Mouse (Mus musculus) thymus, postnatal 36 days (tissue): ENCODE measurements around the gene Tcp10c.
"Not testable (repeated sequence)": the region's sequence is repeated elsewhere in the genome, so short reads cannot be mapped to it uniquely, and the experiment has no call there.

Source experiments
- DNase-seq, 2 experiments: peaks; one replicate each; pipeline ENCODE4 v3.0.0; 2022; ENCODE audit warnings: mixed read lengths in 2 of 2

Tcp10c gene

DNA sequence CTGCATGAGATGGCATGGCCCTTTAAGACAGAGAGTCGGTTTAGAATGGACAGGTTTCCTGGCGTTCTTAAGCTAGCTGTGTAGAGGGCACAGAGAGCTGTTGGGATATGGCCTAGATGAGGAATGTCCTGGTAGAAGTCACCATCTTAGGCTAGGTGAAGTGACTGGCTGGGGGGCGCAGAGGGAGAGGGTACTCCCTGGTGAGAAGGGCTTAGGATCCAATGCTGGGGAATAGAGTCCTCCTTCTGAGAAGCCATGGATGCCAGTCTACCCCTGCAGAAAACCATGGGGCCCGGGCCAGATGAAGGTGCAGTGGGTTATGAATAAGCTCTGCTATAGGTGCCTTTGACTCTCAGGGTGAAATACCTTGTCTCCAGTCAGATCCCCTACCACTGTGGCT, at the start of gene Tcp10c:
Tcp10c (plus strand) TSS at position 52 of the 400 bp plus-strand sequence.
- DNase-seq = not testable (repeated sequence)

GRCm38 (mm10) chr17:13307852-13308251, 46.5 kb upstream of the Tcp10c start:
- not testable (repeated sequence) for DNase-seq

- not testable (repeated sequence) for DNase-seq
Observed at GRCm38 (mm10) chr17:13308344-13308743, 46.0 kb upstream of the Tcp10c start.

- DNase-seq = not testable (repeated sequence)
Observed at GRCm38 (mm10) chr17:13308746-13309145, 45.6 kb upstream of the Tcp10c start.

- not testable (repeated sequence) for DNase-seq
Observed at GRCm38 (mm10) chr17:13309182-13309631, 45.2 kb upstream of the Tcp10c start.

GRCm38 (mm10) chr17:13329967-13330366, 24.4 kb upstream of the Tcp10c start:
- DNase-seq = not testable (repeated sequence)

DNA sequence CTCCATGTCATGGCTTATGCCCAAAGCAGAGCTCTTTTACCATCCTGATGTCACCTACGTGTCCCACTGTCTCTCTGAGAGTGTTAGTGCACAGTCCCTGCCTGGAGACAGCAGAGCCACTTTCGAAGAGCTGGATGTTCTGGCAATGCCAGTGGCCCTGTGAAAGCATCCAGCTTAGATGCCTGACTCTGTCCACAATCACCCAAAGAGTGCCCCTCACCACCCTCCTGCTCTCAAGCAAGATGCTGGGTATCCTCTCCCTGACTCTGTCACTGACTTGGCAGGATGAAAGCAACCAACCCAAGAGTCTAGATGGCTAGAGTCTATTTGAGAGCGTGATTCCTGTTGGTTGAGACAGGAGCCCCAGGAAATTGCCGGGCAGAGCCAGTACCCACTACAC, 23.2 kb upstream of the Tcp10c start:
- not testable (repeated sequence) for DNase-seq

GRCm38 (mm10) chr17:13332496-13332895, 21.9 kb upstream of the Tcp10c start:
- DNase-seq = not testable (repeated sequence)

GRCm38 (mm10) chr17:13336979-13337749, 17.2 kb upstream of the Tcp10c start:
- DNase-seq = peak in 1 of 2 experiments; percentile 8

- not testable (repeated sequence) for DNase-seq
Observed at GRCm38 (mm10) chr17:13337931-13338330, 16.4 kb upstream of the Tcp10c start.

DNA sequence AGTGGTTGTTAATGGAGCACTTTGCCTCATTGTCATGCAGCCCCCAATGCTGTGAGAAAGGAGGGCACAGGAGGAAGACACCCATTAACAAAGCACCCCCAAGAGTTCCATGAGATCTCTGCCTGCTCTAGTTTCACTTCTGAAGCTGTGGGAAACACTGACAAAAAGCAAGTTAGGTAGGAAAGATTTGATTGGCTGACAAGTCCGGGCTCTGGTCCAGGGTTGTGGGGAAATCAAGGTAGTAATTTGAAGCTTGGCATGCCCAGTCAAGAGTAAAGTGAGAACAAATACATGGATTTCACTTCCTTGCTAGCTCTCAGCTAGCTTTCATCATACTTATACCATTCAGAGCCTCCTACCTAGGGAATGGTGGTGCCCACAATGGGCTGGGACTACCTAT, 14.3 kb upstream of the Tcp10c start:
- DNase-seq = not testable (repeated sequence)

DNA sequence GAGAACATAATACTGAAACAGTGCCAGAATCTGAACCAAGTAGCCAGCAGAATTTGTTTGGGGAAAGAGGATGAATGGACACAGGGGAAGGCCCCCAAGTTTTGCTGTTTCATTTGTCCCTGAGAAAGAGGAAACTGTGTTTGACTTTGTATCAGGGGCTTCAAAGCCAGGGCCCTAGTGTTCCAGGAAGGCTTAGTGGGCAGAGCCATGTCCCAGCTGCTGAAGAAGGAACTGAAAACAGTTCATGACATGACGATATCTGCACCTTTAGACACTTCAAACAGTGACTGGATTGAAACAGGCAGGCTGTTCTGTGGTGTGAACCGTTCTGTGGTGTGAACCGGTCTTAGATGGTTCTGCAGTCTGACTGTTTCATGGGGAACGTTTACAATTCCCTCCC, 8.4 kb upstream of the Tcp10c start:
- not testable (repeated sequence) for DNase-seq

DNA sequence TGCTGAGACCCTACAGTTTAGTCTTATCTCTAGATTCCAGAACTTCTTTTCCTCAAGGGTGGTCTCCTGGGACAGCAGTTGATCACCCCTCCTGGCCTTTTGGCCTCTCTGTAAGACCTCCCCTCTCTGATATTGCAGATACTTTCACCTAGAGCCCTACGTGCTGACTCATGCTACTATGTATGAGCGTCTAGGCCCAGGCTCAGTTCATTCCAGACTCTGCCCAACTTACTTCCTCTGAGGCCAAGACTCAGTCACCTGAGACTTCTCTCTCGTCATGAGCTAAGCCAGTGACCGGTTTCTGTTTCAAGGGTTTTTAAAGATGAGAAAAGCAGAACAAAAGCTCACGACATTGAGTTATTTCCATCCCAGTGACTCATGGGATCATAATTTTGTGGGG, 4.8 kb upstream of the Tcp10c start:
- not testable (repeated sequence) for DNase-seq

- DNase-seq = not testable (repeated sequence)
Observed at GRCm38 (mm10) chr17:13353249-13353648, 1.1 kb upstream of the Tcp10c start.

- not testable (repeated sequence) for DNase-seq
Observed at GRCm38 (mm10) chr17:13362489-13362888, 8.1 kb downstream of the Tcp10c start.

DNA sequence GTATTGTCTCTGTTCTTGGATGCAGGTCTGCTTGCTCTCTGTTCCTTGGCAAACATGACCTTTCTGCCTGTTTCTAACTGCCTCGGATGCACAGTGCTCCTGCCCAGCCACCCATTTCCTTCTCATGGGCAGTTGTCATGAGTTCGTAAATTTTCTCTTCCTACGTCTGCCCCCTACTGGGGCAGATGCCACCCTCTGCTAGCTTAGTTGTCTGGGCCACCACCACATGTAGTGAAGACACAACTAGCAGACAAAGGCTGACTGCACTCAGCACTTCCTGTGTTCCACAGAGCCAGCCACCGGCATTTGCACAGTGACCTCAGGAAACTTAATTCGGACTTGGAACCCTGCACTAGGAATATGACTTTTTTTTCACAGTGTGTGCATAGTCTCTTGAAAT, 9.4 kb downstream of the Tcp10c start:
- DNase-seq = not testable (repeated sequence)

DNA sequence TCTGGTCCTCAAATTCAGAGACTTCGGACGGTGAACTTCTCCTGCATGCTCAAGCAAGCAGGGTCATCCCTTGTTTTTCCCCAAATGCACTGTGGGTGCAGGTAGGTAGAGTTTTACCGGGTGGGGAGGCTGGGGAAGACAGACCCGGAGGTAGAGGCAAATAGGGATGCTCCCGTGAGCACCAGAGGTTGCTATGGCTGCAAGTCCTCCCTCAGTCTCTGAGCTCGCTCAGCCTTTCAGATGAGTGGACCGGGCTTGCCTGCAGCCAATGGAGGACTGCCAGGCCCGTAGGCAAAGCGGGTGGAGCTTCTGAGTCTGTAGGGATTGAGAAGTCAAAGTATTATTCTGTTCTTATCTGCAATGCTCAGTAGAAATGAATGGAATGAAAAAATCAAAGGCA, 9.8 kb downstream of the Tcp10c start:
- DNase-seq = not testable (repeated sequence)

DNA sequence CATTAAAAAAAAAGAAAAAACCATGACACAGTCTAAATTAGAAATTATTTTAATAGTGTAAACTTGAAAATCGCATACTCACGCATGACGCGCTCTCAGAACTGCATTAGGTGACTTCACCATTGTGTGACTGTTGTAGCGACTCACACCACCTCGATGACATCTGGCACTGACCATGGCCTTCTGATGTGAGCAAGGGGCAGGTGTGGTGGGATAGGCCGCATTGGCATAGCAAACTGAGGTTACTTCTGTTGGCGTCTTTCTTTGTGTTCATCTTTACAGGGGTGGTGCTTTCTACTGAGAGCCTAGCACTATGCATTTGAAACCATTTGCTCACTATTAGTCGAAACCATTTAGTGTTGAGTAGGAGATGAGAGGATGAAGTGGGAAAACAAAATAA, 12.8 kb downstream of the Tcp10c start:
- not testable (repeated sequence) for DNase-seq

DNA sequence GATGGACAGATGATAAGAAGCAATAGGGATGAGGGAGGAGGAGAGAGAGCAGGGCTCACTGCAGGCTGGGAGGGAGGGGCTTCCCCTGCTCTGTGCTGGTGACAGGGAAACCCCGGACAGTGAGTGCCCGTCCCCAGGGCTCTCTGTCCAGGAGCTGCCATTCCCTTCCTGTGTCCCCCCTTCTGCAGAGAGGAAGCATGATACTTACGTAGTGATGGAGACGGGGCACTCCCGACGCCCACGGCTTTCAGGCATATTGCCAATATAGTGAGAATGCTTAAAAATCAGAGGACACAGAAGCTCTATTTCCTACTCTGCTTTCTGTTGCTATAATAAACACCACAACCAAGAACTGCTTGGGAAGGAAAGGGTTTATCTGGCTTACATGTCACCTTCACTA, 14.3 kb downstream of the Tcp10c start:
- not testable (repeated sequence) for DNase-seq

GRCm38 (mm10) chr17:13370746-13371145, 16.4 kb downstream of the Tcp10c start:
- not testable (repeated sequence) for DNase-seq

- not testable (repeated sequence) for DNase-seq
Observed at GRCm38 (mm10) chr17:13378341-13378740, 24.0 kb downstream of the Tcp10c start.

- not testable (repeated sequence) for DNase-seq
Observed at GRCm38 (mm10) chr17:13379951-13380615, 25.7 kb downstream of the Tcp10c start.

GRCm38 (mm10) chr17:13381286-13381685, 26.9 kb downstream of the Tcp10c start:
- not testable (repeated sequence) for DNase-seq

GRCm38 (mm10) chr17:13391020-13391419, 36.6 kb downstream of the Tcp10c start:
- not testable (repeated sequence) for DNase-seq
